Mouse (Mus musculus): Measurements from ENCODE around the gene Plp1.

GRCm38 (mm10) chrX:136773035-136773434 is 49.4 kb upstream of the Plp1 start:
- TF ChIP-seq POLR2A (IDR thresholded peaks at IDR 0.05; ENCODE audit: borderline replicate concordance, low read depth, low read length) (no peak), CTCF (IDR thresholded peaks at IDR 0.05; ENCODE audit: low read depth, low read length) (no peak)
